Mouse (Mus musculus) frontal cortex, postnatal 36 days (tissue): ENCODE data around the gene Gm4952.
"Not testable (repeated sequence)": the region's sequence is repeated elsewhere in the genome, so short reads cannot be mapped to it uniquely, and the experiment has no call there.

Experiments
- DNase-seq, 2 experiments: peaks; one replicate each; pipeline ENCODE4 v3.0.0; 2022; ENCODE audit warnings: low spot score in 2 of 2

The Gm4952 gene

GRCm38 (mm10) chr19:12600684-12601480, 1.1 kb downstream of the Gm4952 start:
- no peak for DNase-seq

GRCm38 (mm10) chr19:12608336-12608735, 8.6 kb downstream of the Gm4952 start:
- DNase-seq = no peak

- no peak for DNase-seq
These were observed 13.9 kb downstream of the Gm4952 start for GRCm38 (mm10) chr19:12613646-12614045.

- no peak for DNase-seq
These were observed 33.4 kb downstream of the Gm4952 start, which contains the start of gene Glyat for GRCm38 (mm10) chr19:12633176-12633575. Glyat (plus strand) TSS chr19:12633308.

- DNase-seq = no peak
These were observed 34.5 kb downstream of the Gm4952 start for GRCm38 (mm10) chr19:12634259-12634658.

GRCm38 (mm10) chr19:12634963-12635362, 35.2 kb downstream of the Gm4952 start:
- no peak for DNase-seq

GRCm38 (mm10) chr19:12636863-12637262, 37.1 kb downstream of the Gm4952 start:
- DNase-seq = no peak

GRCm38 (mm10) chr19:12638049-12638448, 38.3 kb downstream of the Gm4952 start:
- no peak for DNase-seq

GRCm38 (mm10) chr19:12649511-12649910, 49.7 kb downstream of the Gm4952 start:
- DNase-seq = no peak

- no peak for DNase-seq
These were observed 66.4 kb downstream of the Gm4952 start for GRCm38 (mm10) chr19:12666156-12666555.

GRCm38 (mm10) chr19:12668601-12669000, 68.8 kb downstream of the Gm4952 start:
- DNase-seq = not testable (repeated sequence)

GRCm38 (mm10) chr19:12670139-12670538, 70.4 kb downstream of the Gm4952 start, which contains the start of gene Olfr1442:
Olfr1442 (plus strand) TSS chr19:12670439.
- DNase-seq = no peak

- DNase-seq = no peak
These were observed 71.3 kb downstream of the Gm4952 start for GRCm38 (mm10) chr19:12671051-12671450.

GRCm38 (mm10) chr19:12677812-12678211, 78.0 kb downstream of the Gm4952 start, which contains the start of gene Olfr1443:
Olfr1443 (plus strand) TSS chr19:12678112.
- DNase-seq = no peak
